Mouse (Mus musculus): Measurements from ENCODE around the gene Mall.

Mall gene

DNA sequence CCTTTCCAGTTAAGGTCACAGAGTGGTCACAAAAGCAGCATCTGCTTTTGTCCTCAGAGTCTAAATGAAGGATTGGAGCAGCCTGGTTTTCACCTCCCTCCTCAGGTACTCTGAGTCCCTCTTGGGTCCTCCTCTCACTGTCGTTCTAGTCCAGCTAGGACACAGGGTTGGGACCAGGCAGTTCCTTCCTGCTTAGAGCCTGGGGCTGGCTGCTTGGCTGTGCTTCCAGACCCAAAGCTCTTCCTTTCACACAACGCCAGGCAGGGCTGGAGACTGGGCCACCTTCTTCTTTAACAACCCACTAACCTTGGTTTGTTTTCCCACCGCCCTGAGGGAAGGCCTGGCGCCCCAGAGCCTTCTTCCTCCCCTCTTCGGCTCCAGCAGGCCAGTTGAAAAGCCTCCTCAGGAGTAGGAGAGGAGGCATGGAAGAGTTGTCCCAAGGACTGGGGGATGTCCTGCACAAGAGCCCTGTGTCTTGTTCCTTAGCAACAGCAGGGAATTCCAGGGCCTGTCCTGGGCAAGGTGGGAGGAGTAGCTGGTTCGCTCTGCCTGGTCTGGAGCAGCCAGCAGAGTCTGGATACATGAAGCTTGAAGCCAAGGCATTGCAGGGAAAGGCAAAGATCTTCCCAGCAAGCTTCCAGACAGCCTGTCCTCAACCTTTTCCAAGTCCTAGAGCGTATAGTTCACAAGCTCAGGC is 717 bp upstream of the Mall start:
- DNase-seq (ENCODE audit: low read depth, low spot score) = no peak

- DNase-seq (ENCODE audit: low read depth, low spot score) = no peak
Observed at GRCm38 (mm10) chr2:127728661-127729450, 876 bp downstream of the Mall start.

DNA sequence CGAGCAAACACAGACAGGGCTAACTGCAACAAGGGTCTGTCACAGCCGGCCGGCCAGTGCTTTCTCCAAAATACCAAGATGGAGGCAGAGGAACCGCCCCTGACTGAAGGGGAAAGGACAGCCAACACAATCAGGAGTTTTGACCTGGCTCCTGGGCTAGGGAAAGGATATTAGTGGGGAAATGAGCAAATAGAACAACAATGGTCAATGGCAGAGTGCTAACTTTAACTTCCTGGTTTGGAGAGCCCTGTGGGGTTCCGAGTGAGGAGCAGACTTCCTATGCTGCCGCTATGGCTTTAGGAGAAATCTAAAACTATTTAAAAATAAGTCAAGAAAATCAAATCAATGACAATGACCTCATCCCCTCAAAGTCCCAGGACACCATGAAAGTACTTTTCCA is 1.6 kb downstream of the Mall start:
- no peak for DNase-seq (ENCODE audit: low read depth, low spot score)

DNA sequence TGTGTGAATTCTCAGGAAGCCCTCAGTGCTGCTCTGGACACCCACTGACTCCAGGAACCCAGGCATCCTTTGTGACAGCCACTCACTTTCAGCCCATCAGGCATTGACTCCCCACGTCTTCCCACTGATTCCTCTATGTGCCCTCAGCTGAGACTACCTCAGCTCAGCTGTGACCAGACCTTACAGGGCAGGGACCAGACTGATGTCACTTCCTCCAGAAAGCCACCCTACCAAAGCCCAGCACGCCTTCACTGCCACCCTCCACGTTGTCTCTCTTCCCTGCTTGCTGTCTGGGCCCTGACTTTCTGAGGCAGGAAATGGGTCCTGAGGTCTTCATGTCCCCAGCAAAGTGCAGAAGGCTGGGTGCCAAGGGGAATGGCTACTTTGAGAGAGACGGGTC is 6.5 kb downstream of the Mall start:
- no peak for DNase-seq (ENCODE audit: low read depth, low spot score)

- peak; percentile 67 for DNase-seq (ENCODE audit: low read depth, low spot score)
Observed at GRCm38 (mm10) chr2:127722176-127722892, 7.4 kb downstream of the Mall start.

GRCm38 (mm10) chr2:127718839-127719468 is 10.8 kb downstream of the Mall start:
- DNase-seq (ENCODE audit: low read depth, low spot score) = no peak

GRCm38 (mm10) chr2:127714726-127715125 is 15.0 kb downstream of the Mall start:
- DNase-seq (ENCODE audit: low read depth, low spot score) = no peak

DNA sequence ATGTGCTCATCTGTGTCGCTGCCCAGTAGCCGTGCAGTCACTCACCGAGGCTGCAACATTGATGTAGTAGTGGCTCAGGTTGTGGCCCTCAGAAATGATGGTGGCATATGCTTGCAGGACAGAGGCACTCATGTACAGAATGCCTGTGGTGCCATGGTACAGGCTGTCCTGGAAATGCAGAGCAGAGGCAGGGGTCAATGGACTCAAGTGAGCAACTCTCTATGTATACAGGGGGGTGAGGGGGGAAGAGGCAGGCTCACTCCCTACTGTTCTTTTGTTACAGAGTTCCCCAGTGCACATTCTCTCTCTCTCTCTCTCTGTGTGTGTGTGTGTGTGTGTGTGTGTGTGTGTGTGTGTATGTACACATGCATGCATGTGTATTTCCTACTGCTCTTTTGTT is 20.9 kb downstream of the Mall start:
- DNase-seq (ENCODE audit: low read depth, low spot score) = no peak

DNA sequence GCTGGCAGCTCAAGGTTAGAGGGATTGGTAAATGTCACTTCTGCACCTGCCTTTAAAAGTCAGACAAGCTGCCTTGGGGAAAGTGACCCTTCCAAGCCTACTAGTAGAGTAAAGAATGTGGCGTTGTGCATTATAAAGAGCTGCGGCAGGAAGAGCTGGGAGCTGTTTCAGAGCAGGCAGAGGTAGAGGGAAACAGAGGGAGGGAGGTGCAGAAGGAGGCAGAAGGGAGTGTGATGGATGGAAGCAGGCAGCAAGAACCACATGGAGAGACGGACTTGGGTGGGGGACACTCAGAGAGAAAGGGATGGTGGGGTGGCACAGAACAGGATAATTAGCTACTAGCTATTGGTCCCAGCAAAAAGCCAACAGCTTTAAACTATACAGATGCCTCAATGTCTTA is 21.7 kb downstream of the Mall start:
- DNase-seq (ENCODE audit: low read depth, low spot score) = no peak

- no peak for DNase-seq (ENCODE audit: low read depth, low spot score)
Observed at GRCm38 (mm10) chr2:127705267-127705666, 24.5 kb downstream of the Mall start.

GRCm38 (mm10) chr2:127689239-127689638 is 40.5 kb downstream of the Mall start:
- DNase-seq (ENCODE audit: low read depth, low spot score) = no peak

GRCm38 (mm10) chr2:127683687-127684331 is 45.9 kb downstream of the Mall start:
- DNase-seq (ENCODE audit: low read depth, low spot score) = peak; percentile 31

- DNase-seq (ENCODE audit: low read depth, low spot score) = no peak
Observed at GRCm38 (mm10) chr2:127667843-127668506, 61.8 kb downstream of the Mall start.

GRCm38 (mm10) chr2:127667015-127667414 is 62.7 kb downstream of the Mall start:
- DNase-seq (ENCODE audit: low read depth, low spot score) = no peak

DNA sequence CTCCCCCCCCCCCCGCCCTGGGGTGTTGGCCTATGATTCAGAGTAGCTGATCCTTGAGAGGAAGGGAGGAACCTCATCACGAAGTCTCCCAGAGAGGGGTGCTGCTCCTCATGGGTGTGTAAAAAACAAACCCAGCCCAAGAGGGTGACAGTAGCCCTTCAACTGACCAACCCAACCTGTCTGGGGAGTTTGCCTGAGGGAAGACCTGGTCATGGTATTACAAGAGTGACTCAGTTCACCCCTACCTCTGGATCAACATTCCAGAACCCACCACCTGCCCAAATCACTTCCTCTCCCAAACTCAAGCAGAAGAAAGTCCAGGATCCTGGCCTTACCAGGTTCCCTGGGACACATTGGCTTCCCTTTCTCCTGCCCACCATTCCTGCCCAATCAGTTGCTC is 67.0 kb downstream of the Mall start:
- no peak for DNase-seq (ENCODE audit: low read depth, low spot score)

GRCm38 (mm10) chr2:127656086-127656720 is 73.5 kb downstream of the Mall start, which contains the start of gene Mal:
Mal (minus strand) TSS chr2:127656695.
- DNase-seq (ENCODE audit: low read depth, low spot score) = no peak

DNA sequence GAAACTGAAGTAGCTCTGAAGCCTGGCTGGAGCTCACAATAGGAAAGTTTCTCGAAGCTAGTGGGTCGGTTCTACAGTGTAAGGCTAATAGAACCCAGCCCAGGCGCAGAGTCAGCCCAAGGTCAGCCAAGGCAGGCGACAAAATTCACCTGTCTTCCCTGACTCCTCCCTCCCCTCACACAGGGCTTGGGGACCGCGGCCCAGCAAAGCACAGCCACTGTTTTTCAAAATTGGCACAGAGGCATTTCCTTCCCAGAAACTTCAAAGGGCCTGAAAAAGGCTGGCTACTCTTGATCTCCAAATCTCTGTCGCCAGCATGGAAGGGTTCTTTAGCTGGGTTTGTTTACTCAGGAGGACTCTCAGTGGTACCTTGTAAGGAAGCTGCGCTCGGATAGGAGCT is 74.3 kb downstream of the Mall start:
- no peak for DNase-seq (ENCODE audit: low read depth, low spot score)

GRCm38 (mm10) chr2:127654786-127655185 is 74.9 kb downstream of the Mall start:
- no peak for DNase-seq (ENCODE audit: low read depth, low spot score)

Data from skeletal muscle tissue, adult 2 months (tissue).